Mouse (Mus musculus) lung, embryonic 14.5 days (tissue): Measurements from ENCODE around the gene Abcf2. TPM values are rescaled to one million over a fixed set of nuclear protein-coding genes. Genes with fewer than 3 reads are reported as not detected.

Experiments used
- ATAC-seq: fragments of 200-750 bp; cut with Nextera tagmentation; 2 replicates; pipeline ENCODE4 v1.8.0; 2017; ENCODE audit warnings: mild to moderate bottlenecking, moderate TSS enrichment, moderate library complexity; ENCODE audit not compliant: insufficient read depth
- DNase-seq: peaks from one replicate; pipeline ENCODE4 v3.0.0-alpha.2; 2015
- H3K27ac ChIP-seq: fragments of 300-500 bp; sonication (generic); 2 replicates; pipeline ENCODE4 v1.5.1; 2014; ENCODE audit warnings: low read depth, mild to moderate bottlenecking, moderate library complexity
- H3K27me3 ChIP-seq: fragments of 300-500 bp; sonication (generic); 2 replicates; pipeline ENCODE4 v1.6.1; 2014; ENCODE audit warnings: low read length, control low read depth; ENCODE audit not compliant: insufficient read depth
- H3K36me3 ChIP-seq: fragments of 300-500 bp; sonication (generic); 2 replicates; pipeline ENCODE4 v1.6.1; 2014; ENCODE audit warnings: control low read depth; ENCODE audit not compliant: insufficient read depth
- H3K4me1 ChIP-seq: fragments of 300-500 bp; sonication (generic); 2 replicates; pipeline ENCODE4 v1.6.1; 2014; ENCODE audit warnings: antibody characterized with exemption, control low read depth; ENCODE audit not compliant: insufficient read depth
- H3K4me2 ChIP-seq: fragments of 300-500 bp; sonication (generic); 2 replicates; pipeline ENCODE4 v1.6.1; 2014; ENCODE audit warnings: mild to moderate bottlenecking
- H3K4me3 ChIP-seq: fragments of 300-500 bp; sonication (generic); 2 replicates; pipeline ENCODE4 v1.5.1; 2014; ENCODE audit warnings: low read depth, low read length
- H3K9ac ChIP-seq: fragments of 300-500 bp; sonication (generic); 2 replicates; pipeline ENCODE4 v1.6.1; 2014
- H3K9me3 ChIP-seq: fragments of 300-500 bp; sonication (generic); 2 replicates; pipeline ENCODE4 v1.6.1; 2016; ENCODE audit warnings: low read depth, low read length, control low read depth
- CTCF ChIP-seq: IDR thresholded peaks from 2 replicates; pipeline ENCODE4 v1.5.1; 2016; ENCODE audit warnings: antibody characterized with exemption, low read depth
- WGBS: fragments of 180-500 bp; shearing (Covaris S2); extraction: QIAGEN DNeasy Blood & Tissue Kit; methylation state at CpG from one replicate; pipeline ENCODE4 v1.1.7; 2014; 5-methylcytosine and 5-hydroxymethylcytosine counted together
- polyA plus RNA-seq: library from polyadenylated mRNA; unstranded; fragments of >200 nt; fragmentation: Nextera tagmentation; extraction: Ambion mirVana; gene quantifications from 2 replicates; pipeline ENCODE4 v1.2.1, GENCODE M21; 2014

Abcf2 gene
- polyA plus RNA-seq, 1 experiment from 2014 or later: 120 TPM

DNA sequence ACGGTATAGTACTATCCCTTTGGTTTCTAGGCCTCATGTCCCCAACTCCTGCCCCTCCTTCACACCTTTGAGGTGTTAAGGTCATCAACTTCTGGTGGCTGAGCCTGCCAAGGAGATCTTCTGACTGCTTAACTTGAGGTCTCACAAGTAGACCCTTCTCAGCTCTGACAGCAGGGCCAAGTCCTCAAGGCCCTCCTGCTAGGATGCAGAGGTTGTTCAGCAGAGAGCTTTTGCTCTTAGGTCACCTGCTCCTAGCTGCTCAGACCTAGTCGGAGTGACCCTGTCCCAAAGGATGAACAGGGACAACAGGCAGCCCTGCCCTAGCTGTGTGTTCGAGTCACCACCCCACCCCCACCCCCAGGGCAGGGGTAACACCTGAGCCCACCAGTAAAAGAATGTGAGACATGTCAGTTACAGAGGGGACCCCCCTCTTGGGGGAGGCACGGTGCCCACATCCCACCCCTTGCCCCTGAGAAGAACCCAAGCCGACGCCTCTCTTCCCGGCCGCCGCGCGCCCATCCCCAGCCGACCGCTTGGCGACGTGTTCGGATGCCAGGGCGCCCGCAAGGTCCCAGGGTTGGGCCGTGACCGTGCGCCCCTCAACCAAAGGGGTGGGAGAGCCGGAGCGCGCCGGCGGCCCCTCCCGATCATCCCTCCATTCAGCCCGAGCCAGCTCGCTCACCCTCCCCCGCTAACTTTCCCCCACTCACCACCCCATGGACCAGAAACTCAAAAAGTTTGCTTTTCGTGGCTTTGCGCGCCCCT is 24.0 kb upstream of the Abcf2 start:
- Histone ChIP-seq H3K4me3 (peak overlapping the region; percentile 73), H3K9me3 (no peaks in the 10 kb centered on the region), H3K27me3 (peaks cover 6% of the 10 kb centered on the region; the same call in 1 of the 2 replicates), H3K4me2 (peak overlapping the region; percentile 94), H3K27ac (peak overlapping the region; percentile 100), H3K36me3 (no peaks in the 10 kb centered on the region), H3K9ac (peak overlapping the region; percentile 89), H3K4me1 (peaks cover 33% of the 10 kb centered on the region)
- DNase-seq (no peak), ATAC-seq (peak; percentile 9; the same call in 1 of the 2 replicates)
- TF ChIP-seq CTCF: no peak
- 2% methylated on average over 33 of the region's 33 CpGs for WGBS

- no peaks in the 10 kb centered on the region for H3K9me3 ChIP-seq
- H3K4me1 ChIP-seq: peaks cover 28% of the 10 kb centered on the region
- H3K27me3 ChIP-seq: peaks cover 6% of the 10 kb centered on the region; the same call in 1 of the 2 replicates
- 70% methylated on average over 2 of the region's 2 CpGs for WGBS
- H3K36me3 ChIP-seq: peaks cover under 1% of the 10 kb centered on the region; the same call in 1 of the 2 replicates
- no peak for TF ChIP-seq CTCF
- DNase-seq (no peak), ATAC-seq (no peak)
- peak overlapping the region; percentile 94 for H3K4me2 ChIP-seq
- no peak overlapping the region; the same call in 1 of the 2 replicates for H3K9ac ChIP-seq
- H3K4me3 ChIP-seq: peak overlapping the region; percentile 73; the same call in 1 of the 2 replicates
- no peak overlapping the region for H3K27ac ChIP-seq
Measured at GRCm38 (mm10) chr5:24600236-24600635, 23.0 kb upstream of the Abcf2 start.

GRCm38 (mm10) chr5:24599137-24599536 is 21.9 kb upstream of the Abcf2 start:
- TF ChIP-seq CTCF: no peak
- H3K9me3 ChIP-seq: no peaks in the 10 kb centered on the region
- peak overlapping the region; percentile 95 for H3K4me2 ChIP-seq
- peak overlapping the region; percentile 56 for H3K9ac ChIP-seq
- peaks cover 6% of the 10 kb centered on the region; the same call in 1 of the 2 replicates for H3K27me3 ChIP-seq
- 11% methylated on average over 8 of the region's 8 CpGs for WGBS
- peak overlapping the region; percentile 44 for H3K4me3 ChIP-seq
- peaks cover 11% of the 10 kb centered on the region for H3K36me3 ChIP-seq
- DNase-seq (no peak), ATAC-seq (no peak)
- H3K4me1 ChIP-seq: peaks cover 25% of the 10 kb centered on the region
- H3K27ac ChIP-seq: no peak overlapping the region

DNA sequence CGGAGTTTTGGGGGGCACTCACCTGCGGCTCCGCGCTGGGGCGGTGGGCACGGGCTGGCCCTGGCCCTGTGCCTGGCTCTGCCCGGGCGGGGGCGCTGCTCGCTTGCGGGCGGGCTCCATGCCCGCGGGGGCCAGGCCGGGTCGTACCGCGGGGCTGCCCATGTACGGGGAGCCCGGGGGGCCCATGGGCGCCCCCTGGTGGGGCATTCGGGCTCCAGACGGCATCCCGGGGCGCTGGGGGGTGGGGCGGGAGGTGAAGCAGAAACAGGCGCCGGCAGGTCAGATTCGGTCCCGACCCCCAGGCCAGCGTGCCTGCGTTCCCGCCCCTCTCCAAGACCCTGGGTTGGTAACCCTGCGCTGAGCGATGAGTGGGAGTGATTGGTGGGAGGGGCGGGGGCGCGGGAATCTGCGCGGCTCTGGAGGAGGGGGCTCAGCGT is 21.3 kb upstream of the Abcf2 start:
- under 1% methylated on average over 41 of the region's 41 CpGs for WGBS
- Histone ChIP-seq H3K4me2 (peak overlapping the region; percentile 95), H3K4me3 (peak overlapping the region; percentile 44), H3K36me3 (peaks cover 16% of the 10 kb centered on the region), H3K4me1 (peaks cover 20% of the 10 kb centered on the region), H3K27ac (no peak overlapping the region), H3K9ac (peak overlapping the region; percentile 56), H3K9me3 (no peaks in the 10 kb centered on the region), H3K27me3 (peaks cover 6% of the 10 kb centered on the region; the same call in 1 of the 2 replicates)
- TF ChIP-seq CTCF: peak; percentile 45
- DNase-seq: peak; percentile 73
- no peak for ATAC-seq

DNA sequence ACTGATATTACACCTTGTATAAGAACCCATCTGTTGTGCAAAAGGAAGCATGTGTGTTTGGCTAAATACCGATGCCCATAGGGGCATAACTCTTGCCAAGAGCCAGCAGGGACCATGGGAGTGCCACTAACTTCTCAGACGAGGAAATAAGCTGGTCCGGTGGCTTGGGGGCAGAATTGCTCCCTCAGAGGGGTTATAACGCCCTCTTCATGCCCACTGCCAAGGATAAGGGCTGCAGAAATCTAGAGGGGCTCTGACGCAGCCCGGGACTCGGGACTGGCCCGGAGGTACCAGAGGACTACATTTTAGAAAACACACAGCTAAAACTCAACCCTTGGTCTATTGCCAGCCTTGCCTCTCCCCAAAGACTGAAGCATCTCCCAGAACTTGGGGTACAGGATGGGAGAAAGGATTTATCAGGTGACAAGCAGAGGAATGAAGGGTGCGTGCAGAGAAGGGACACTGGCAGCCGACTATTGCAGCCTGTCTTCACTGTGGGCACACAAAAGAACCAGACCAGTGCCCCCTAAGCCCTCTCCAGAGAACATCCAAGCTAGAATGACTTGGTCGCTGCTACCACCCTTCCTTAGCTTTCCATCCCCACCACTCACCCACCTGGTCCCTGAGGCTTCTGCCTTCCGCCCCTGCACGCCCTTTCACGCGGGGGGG is 20.8 kb upstream of the Abcf2 start:
- DNase-seq: no peak
- TF ChIP-seq CTCF: no peak
- Histone ChIP-seq H3K4me2 (peak overlapping the region; percentile 95), H3K4me1 (peaks cover 15% of the 10 kb centered on the region), H3K27ac (no peak overlapping the region), H3K4me3 (peak overlapping the region; percentile 44), H3K9me3 (no peaks in the 10 kb centered on the region), H3K27me3 (peaks cover 6% of the 10 kb centered on the region; the same call in 1 of the 2 replicates), H3K9ac (peak overlapping the region; percentile 56), H3K36me3 (peaks cover 22% of the 10 kb centered on the region)
- ATAC-seq: no peak
- WGBS: 24% methylated on average over 15 of the region's 15 CpGs

- TF ChIP-seq CTCF: peak; percentile 73
- peak; percentile 93 for DNase-seq
- Histone ChIP-seq H3K9me3 (no peaks in the 10 kb centered on the region), H3K4me3 (no peak overlapping the region), H3K27me3 (peaks cover 6% of the 10 kb centered on the region; the same call in 1 of the 2 replicates), H3K4me1 (peaks cover 15% of the 10 kb centered on the region), H3K36me3 (peaks cover 30% of the 10 kb centered on the region), H3K4me2 (no peak overlapping the region), H3K9ac (no peak overlapping the region), H3K27ac (no peak overlapping the region)
- ATAC-seq: no peak
- WGBS: 72% methylated on average over 2 of the region's 2 CpGs
Measured at GRCm38 (mm10) chr5:24597221-24597728, 20.0 kb upstream of the Abcf2 start.
